Mouse (Mus musculus): Measurements from ENCODE around the gene Ypel4. TPM values are rescaled to one million over a fixed set of nuclear protein-coding genes. Genes with fewer than 3 reads are reported as not detected.

The Ypel4 gene
- polyA plus RNA-seq, 1 experiment: 0.48 TPM

DNA sequence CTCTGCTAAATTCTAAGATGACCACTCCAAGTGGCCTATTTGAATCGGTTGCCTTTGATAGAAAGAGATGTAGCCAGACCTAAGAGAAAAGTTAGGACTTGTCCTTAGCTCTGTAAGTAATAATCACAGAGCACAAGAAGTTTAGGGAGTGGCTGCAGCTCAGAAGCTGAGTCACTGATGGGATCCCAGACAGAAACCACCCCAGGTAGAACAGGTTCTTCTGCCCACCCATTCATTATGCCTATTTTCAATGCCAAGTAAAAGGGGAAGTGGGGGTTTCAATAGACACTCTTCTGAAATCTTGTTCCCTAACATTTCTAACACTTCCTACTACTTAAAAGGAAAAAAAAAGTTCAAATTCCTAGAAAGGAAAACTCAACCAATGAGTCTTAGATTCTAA, 28.6 kb upstream of the Ypel4 start:
- Histone ChIP-seq H3K27ac (ENCODE audit: insufficient read depth, low read depth, low read length) (no peak overlapping the region), H3K4me3 (ENCODE audit: insufficient read depth, low read depth, low read length) (no peak overlapping the region), H3K4me1 (ENCODE audit: control insufficient read depth, insufficient read depth, low read length) (peaks cover 7% of the 10 kb centered on the region; the same call in 1 of the 2 replicates), H3K36me3 (ENCODE audit: control insufficient read depth, insufficient read depth, low read length) (peaks cover 6% of the 10 kb centered on the region), H3K27me3 (replicated peaks; ENCODE audit: control insufficient read depth, insufficient read depth, low read length) (no peaks in the 10 kb centered on the region)
- no peak for DNase-seq
- WGBS: 82% methylated on average over 1 of the region's 1 CpGs
- TF ChIP-seq POLR2A (IDR thresholded peaks at IDR 0.05; ENCODE audit: low read depth, low read length) (no peak), CTCF (conservative IDR thresholded peaks at IDR 0.05; ENCODE audit: insufficient read depth, insufficient read length, low read depth, low read length) (no peak)

DNA sequence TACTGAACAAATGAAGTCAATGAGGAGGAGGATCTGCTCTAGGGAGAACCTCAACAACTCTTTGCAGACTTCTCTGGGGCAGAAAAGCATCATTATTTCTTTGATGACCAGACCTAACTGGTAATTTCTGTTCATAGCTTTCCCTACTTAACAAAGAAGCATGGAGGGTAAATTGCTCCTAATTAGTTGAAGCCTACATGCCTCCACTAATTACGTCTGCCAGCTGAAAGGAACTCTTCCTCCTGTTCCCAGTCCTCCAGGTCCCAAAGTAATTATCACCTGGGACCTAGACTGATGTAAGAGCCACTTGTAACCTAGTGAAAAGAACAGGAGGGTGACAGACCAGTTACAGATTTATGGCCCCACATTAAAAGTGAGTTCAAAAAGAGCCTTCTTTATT, 26.3 kb upstream of the Ypel4 start:
- Histone ChIP-seq H3K4me3 (ENCODE audit: insufficient read depth, low read depth, low read length) (no peak overlapping the region), H3K27me3 (replicated peaks; ENCODE audit: control insufficient read depth, insufficient read depth, low read length) (no peaks in the 10 kb centered on the region), H3K36me3 (ENCODE audit: control insufficient read depth, insufficient read depth, low read length) (peaks cover 8% of the 10 kb centered on the region), H3K4me1 (ENCODE audit: control insufficient read depth, insufficient read depth, low read length) (peaks cover 7% of the 10 kb centered on the region; the same call in 1 of the 2 replicates), H3K27ac (ENCODE audit: insufficient read depth, low read depth, low read length) (no peak overlapping the region)
- TF ChIP-seq CTCF (conservative IDR thresholded peaks at IDR 0.05; ENCODE audit: insufficient read depth, insufficient read length, low read depth, low read length) (no peak), POLR2A (IDR thresholded peaks at IDR 0.05; ENCODE audit: low read depth, low read length) (no peak)
- WGBS: 55% methylated on average over 1 of the region's 1 CpGs
- DNase-seq: no peak

DNA sequence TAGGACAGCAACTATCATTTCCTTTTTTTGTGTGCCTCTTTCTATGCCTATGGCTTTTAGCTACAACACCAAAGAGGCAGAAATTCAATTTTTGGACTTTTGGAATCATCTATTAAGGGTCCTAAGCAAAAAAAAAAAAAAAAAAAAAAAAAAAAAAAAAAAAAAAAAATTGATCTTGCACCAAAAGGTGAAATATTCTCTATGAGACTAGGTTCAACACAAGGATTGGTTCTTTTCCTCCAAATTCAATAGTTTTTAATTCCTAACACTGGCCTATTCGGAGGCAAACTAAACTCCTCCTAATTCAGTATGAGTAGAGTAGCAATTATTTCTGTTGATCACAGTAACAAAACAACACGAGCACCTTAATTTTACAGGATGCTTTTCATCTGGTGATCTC, 22.0 kb upstream of the Ypel4 start:
- H3K27ac ChIP-seq (ENCODE audit: insufficient read depth, low read depth, low read length): no peak overlapping the region
- H3K27me3 ChIP-seq (replicated peaks; ENCODE audit: control insufficient read depth, insufficient read depth, low read length): no peaks in the 10 kb centered on the region
- no peak overlapping the region for H3K4me3 ChIP-seq (ENCODE audit: insufficient read depth, low read depth, low read length)
- TF ChIP-seq POLR2A (IDR thresholded peaks at IDR 0.05; ENCODE audit: low read depth, low read length) (no peak), CTCF (conservative IDR thresholded peaks at IDR 0.05; ENCODE audit: insufficient read depth, insufficient read length, low read depth, low read length) (no peak)
- H3K36me3 ChIP-seq (ENCODE audit: control insufficient read depth, insufficient read depth, low read length): peaks cover 8% of the 10 kb centered on the region
- DNase-seq: no peak
- WGBS: 80% methylated on average over 2 of the region's 2 CpGs
- H3K4me1 ChIP-seq (ENCODE audit: control insufficient read depth, insufficient read depth, low read length): peaks cover 11% of the 10 kb centered on the region; the same call in 1 of the 2 replicates

GRCm38 (mm10) chr2:84714422-84714810, 19.4 kb upstream of the Ypel4 start:
- peaks cover 8% of the 10 kb centered on the region for H3K36me3 ChIP-seq (ENCODE audit: control insufficient read depth, insufficient read depth, low read length)
- no peaks in the 10 kb centered on the region for H3K27me3 ChIP-seq (replicated peaks; ENCODE audit: control insufficient read depth, insufficient read depth, low read length)
- peaks cover 4% of the 10 kb centered on the region; the same call in 1 of the 2 replicates for H3K4me1 ChIP-seq (ENCODE audit: control insufficient read depth, insufficient read depth, low read length)
- DNase-seq: no peak
- WGBS: under 1% methylated on average over 26 of the region's 26 CpGs
- H3K27ac ChIP-seq (ENCODE audit: insufficient read depth, low read depth, low read length): peak overlapping the region; percentile 91
- TF ChIP-seq CTCF (conservative IDR thresholded peaks at IDR 0.05; ENCODE audit: insufficient read depth, insufficient read length, low read depth, low read length): no peak
- TF ChIP-seq POLR2A (IDR thresholded peaks at IDR 0.05; ENCODE audit: low read depth, low read length): no peak
- H3K4me3 ChIP-seq (ENCODE audit: insufficient read depth, low read depth, low read length): peak overlapping the region; percentile 95

GRCm38 (mm10) chr2:84714811-84715561, 18.9 kb upstream of the Ypel4 start, which contains the start of gene Zdhhc5:
Gene Zdhhc5 (minus strand): TSS chr2:84715180.
- Histone ChIP-seq H3K4me3 (ENCODE audit: insufficient read depth, low read depth, low read length) (peak within 1 kb of the TSS; percentile 95), H3K27me3 (replicated peaks; ENCODE audit: control insufficient read depth, insufficient read depth, low read length) (no peaks in the 10 kb centered on the region), H3K36me3 (ENCODE audit: control insufficient read depth, insufficient read depth, low read length) (peaks cover 5% of the 10 kb centered on the region), H3K27ac (ENCODE audit: insufficient read depth, low read depth, low read length) (peak within 1 kb of the TSS; percentile 93), H3K4me1 (ENCODE audit: control insufficient read depth, insufficient read depth, low read length) (peaks cover 4% of the 10 kb centered on the region; the same call in 1 of the 2 replicates)
- DNase-seq: peak; percentile 99
- TF ChIP-seq POLR2A (IDR thresholded peaks at IDR 0.05; ENCODE audit: low read depth, low read length) (peak; percentile 93), CTCF (conservative IDR thresholded peaks at IDR 0.05; ENCODE audit: insufficient read depth, insufficient read length, low read depth, low read length) (no peak)
- under 1% methylated on average over 105 of the region's 107 CpGs for WGBS

DNA sequence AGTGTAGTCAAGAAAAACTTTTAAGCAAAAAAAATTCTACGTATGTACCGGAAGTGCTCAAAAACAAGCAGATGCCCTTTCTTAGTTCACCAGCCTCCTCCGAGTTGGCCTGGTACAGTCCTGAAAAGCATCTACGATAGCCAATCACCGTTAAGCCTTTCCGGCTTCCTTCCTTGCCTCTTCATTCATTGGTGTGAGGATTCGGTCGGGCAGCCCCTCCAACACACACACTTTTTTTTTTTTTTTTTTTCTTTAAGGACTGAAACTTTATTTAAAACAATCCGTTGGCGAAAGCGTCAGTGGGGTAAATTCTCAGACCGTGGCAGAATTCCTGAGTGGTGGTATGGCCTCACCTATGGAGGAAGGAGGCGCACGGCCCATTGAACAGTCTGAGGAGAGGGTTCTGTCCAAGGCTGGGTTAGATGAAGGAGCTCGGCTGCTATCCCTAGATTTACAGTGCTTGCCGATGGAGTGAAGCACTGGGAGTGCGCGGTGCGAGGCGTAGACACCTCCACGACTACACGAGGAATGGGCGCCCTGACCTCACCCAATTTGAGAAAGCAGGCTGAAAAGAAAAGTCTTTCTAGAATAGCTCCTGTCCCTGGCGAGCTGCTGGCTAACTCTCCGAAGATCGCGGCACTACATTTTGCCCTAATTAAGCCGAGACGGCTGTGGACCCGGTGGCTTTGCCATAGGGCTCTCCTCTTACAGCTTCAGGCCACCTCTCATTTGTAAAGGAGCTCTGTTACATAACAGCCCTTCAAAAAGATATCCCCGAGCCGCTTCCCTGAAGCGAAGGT, 18.1 kb upstream of the Ypel4 start:
- peaks cover 4% of the 10 kb centered on the region; the same call in 1 of the 2 replicates for H3K4me1 ChIP-seq (ENCODE audit: control insufficient read depth, insufficient read depth, low read length)
- peak overlapping the region; percentile 93 for H3K27ac ChIP-seq (ENCODE audit: insufficient read depth, low read depth, low read length)
- H3K27me3 ChIP-seq (replicated peaks; ENCODE audit: control insufficient read depth, insufficient read depth, low read length): no peaks in the 10 kb centered on the region
- peak overlapping the region; percentile 76 for H3K4me3 ChIP-seq (ENCODE audit: insufficient read depth, low read depth, low read length)
- TF ChIP-seq CTCF (conservative IDR thresholded peaks at IDR 0.05; ENCODE audit: insufficient read depth, insufficient read length, low read depth, low read length) (no peak), POLR2A (IDR thresholded peaks at IDR 0.05; ENCODE audit: low read depth, low read length) (no peak)
- peak; percentile 97 for DNase-seq
- under 1% methylated on average over 33 of the region's 33 CpGs for WGBS
- H3K36me3 ChIP-seq (ENCODE audit: control insufficient read depth, insufficient read depth, low read length): peaks cover 1% of the 10 kb centered on the region; the same call in 1 of the 2 replicates
